Mouse (Mus musculus): Measurements from ENCODE around the gene Myh11. TPM values are rescaled to one million over a fixed set of nuclear protein-coding genes. Genes with fewer than 3 reads are reported as not detected.
"Not testable (repeated sequence)": the region's sequence is repeated elsewhere in the genome, so short reads cannot be mapped to it uniquely, and the experiment has no call there.

The Myh11 gene
- total and polyA plus RNA-seq, 2 experiments: 0.34 to 2.0 TPM

DNA sequence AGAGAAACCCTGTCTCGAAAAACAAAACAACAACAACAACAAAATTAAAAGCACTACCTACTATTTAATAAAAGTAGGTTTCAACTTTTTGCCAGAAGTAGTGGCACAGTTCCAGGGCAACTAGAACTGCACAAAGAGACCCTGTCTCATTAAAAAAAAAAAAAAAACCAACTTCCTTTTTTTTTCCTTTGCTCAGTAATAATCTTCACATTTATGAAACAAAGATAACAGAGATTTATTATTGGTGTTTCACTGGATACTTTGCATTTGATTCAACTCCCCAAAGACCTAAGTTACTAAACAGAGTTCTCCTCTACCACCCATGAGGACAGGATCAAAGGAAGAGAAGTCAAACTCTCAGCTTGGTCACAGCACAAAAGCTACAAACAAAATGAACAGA, 130.2 kb downstream of the Myh11 start:
- no peak overlapping the region for H3K4me3 ChIP-seq (ENCODE audit: insufficient read depth, low read depth, low read length)
- 76% methylated on average over 1 of the region's 1 CpGs for WGBS
- no peak overlapping the region for H3K9ac ChIP-seq (ENCODE audit: low read depth, low read length)
- peaks cover 21% of the 10 kb centered on the region for H3K4me1 ChIP-seq (ENCODE audit: control insufficient read depth, insufficient read depth, low read length)
- no peak overlapping the region for H3K27ac ChIP-seq (replicated peaks; ENCODE audit: insufficient read depth, low read depth, low read length)
- H3K79me2 ChIP-seq (ENCODE audit: control insufficient read depth, insufficient read depth, low read length): peaks cover 13% of the 10 kb centered on the region; the same call in 1 of the 2 replicates
- no peaks in the 10 kb centered on the region for H3K36me3 ChIP-seq (ENCODE audit: control insufficient read depth, insufficient read depth, low read length)
- no peaks in the 10 kb centered on the region for H3K27me3 ChIP-seq (ENCODE audit: control insufficient read depth, insufficient read depth, low read length)
- TF ChIP-seq POLR2A (IDR thresholded peaks at IDR 0.05; ENCODE audit: extremely low read depth, insufficient read depth, low read length): no peak
- TF ChIP-seq CTCF (IDR thresholded peaks at IDR 0.05; ENCODE audit: low read depth, low read length): no peak
- no peak for DNase-seq (ENCODE audit: extremely low read depth, low read depth, low spot score)

- under 1% methylated on average over 10 of the region's 10 CpGs for WGBS
- TF ChIP-seq POLR2A (IDR thresholded peaks at IDR 0.05; ENCODE audit: extremely low read depth, insufficient read depth, low read length): no peak
- peak; percentile 35 for TF ChIP-seq CTCF (IDR thresholded peaks at IDR 0.05; ENCODE audit: low read depth, low read length)
- DNase-seq (ENCODE audit: extremely low read depth, low read depth, low spot score): peak; percentile 77
Observed at GRCm38 (mm10) chr16:14159746-14160131, 131.4 kb downstream of the Myh11 start.

GRCm38 (mm10) chr16:14158936-14159745, 132.0 kb downstream of the Myh11 start:
- Histone ChIP-seq H3K79me2 (ENCODE audit: control insufficient read depth, insufficient read depth, low read length) (peaks cover 11% of the 10 kb centered on the region; the same call in 1 of the 2 replicates), H3K4me1 (ENCODE audit: control insufficient read depth, insufficient read depth, low read length) (peaks cover 29% of the 10 kb centered on the region), H3K36me3 (ENCODE audit: control insufficient read depth, insufficient read depth, low read length) (no peaks in the 10 kb centered on the region), H3K4me3 (ENCODE audit: insufficient read depth, low read depth, low read length) (peak overlapping the region; percentile 72), H3K27ac (replicated peaks; ENCODE audit: insufficient read depth, low read depth, low read length) (peak overlapping the region; percentile 98), H3K27me3 (ENCODE audit: control insufficient read depth, insufficient read depth, low read length) (no peaks in the 10 kb centered on the region), H3K9ac (ENCODE audit: low read depth, low read length) (peak overlapping the region; percentile 81)
- peak; percentile 96 for DNase-seq (ENCODE audit: extremely low read depth, low read depth, low spot score)
- 1% methylated on average over 54 of the region's 58 CpGs for WGBS
- TF ChIP-seq POLR2A (IDR thresholded peaks at IDR 0.05; ENCODE audit: extremely low read depth, insufficient read depth, low read length): peak; percentile 94
- TF ChIP-seq CTCF (IDR thresholded peaks at IDR 0.05; ENCODE audit: low read depth, low read length): no peak

More at GRCm38 (mm10) chr16:14159746-14160131, 131.4 kb downstream of the Myh11 start:
- H3K27me3 ChIP-seq (ENCODE audit: control insufficient read depth, insufficient read depth, low read length): no peaks in the 10 kb centered on the region
- peaks cover 27% of the 10 kb centered on the region for H3K4me1 ChIP-seq (ENCODE audit: control insufficient read depth, insufficient read depth, low read length)
- H3K36me3 ChIP-seq (ENCODE audit: control insufficient read depth, insufficient read depth, low read length): no peaks in the 10 kb centered on the region
- H3K79me2 ChIP-seq (ENCODE audit: control insufficient read depth, insufficient read depth, low read length): peaks cover 9% of the 10 kb centered on the region; the same call in 1 of the 2 replicates
- peak overlapping the region; percentile 98 for H3K27ac ChIP-seq (replicated peaks; ENCODE audit: insufficient read depth, low read depth, low read length)
- peak overlapping the region; percentile 55 for H3K4me3 ChIP-seq (ENCODE audit: insufficient read depth, low read depth, low read length)
- H3K9ac ChIP-seq (ENCODE audit: low read depth, low read length): peak overlapping the region; percentile 81

DNA sequence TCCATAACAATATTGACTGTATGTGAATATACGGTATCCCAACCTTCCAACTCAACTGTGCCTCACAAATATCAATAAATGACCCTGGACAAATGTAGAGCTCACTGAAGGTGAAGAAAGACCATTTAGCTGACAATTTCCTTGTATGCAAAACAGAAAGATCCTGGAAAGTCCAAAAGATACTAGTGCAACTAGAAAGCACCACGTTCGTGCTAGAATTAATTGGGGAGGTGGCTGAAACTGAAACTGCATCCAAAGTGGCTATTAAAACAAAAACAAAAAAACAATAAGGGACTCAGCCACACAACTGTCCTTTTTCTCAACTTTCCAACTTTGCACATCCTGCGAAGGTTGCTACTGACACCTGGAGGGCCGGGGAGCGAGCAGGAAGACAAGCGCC, 132.6 kb downstream of the Myh11 start:
- Histone ChIP-seq H3K27me3 (ENCODE audit: control insufficient read depth, insufficient read depth, low read length) (no peaks in the 10 kb centered on the region), H3K9ac (ENCODE audit: low read depth, low read length) (peak overlapping the region; percentile 74), H3K27ac (replicated peaks; ENCODE audit: insufficient read depth, low read depth, low read length) (peak overlapping the region; percentile 84), H3K4me1 (ENCODE audit: control insufficient read depth, insufficient read depth, low read length) (peaks cover 29% of the 10 kb centered on the region), H3K79me2 (ENCODE audit: control insufficient read depth, insufficient read depth, low read length) (peaks cover 12% of the 10 kb centered on the region; the same call in 1 of the 2 replicates), H3K4me3 (ENCODE audit: insufficient read depth, low read depth, low read length) (peak overlapping the region; percentile 72), H3K36me3 (ENCODE audit: control insufficient read depth, insufficient read depth, low read length) (peaks cover 3% of the 10 kb centered on the region)
- DNase-seq (ENCODE audit: extremely low read depth, low read depth, low spot score): no peak
- WGBS: 2% methylated on average over 7 of the region's 7 CpGs
- TF ChIP-seq CTCF (IDR thresholded peaks at IDR 0.05; ENCODE audit: low read depth, low read length) (peak; percentile 39; the same call in 1 of the 2 replicates), POLR2A (IDR thresholded peaks at IDR 0.05; ENCODE audit: extremely low read depth, insufficient read depth, low read length) (no peak)

- H3K9ac ChIP-seq (ENCODE audit: low read depth, low read length): no peak overlapping the region
- 53% methylated on average over 6 of the region's 6 CpGs for WGBS
- peak; percentile 76 for DNase-seq (ENCODE audit: extremely low read depth, low read depth, low spot score)
- H3K4me3 ChIP-seq (ENCODE audit: insufficient read depth, low read depth, low read length): no peak overlapping the region
- peaks cover 15% of the 10 kb centered on the region for H3K36me3 ChIP-seq (ENCODE audit: control insufficient read depth, insufficient read depth, low read length)
- peak overlapping the region; percentile 88 for H3K27ac ChIP-seq (replicated peaks; ENCODE audit: insufficient read depth, low read depth, low read length)
- peaks cover 11% of the 10 kb centered on the region; the same call in 1 of the 2 replicates for H3K79me2 ChIP-seq (ENCODE audit: control insufficient read depth, insufficient read depth, low read length)
- no peaks in the 10 kb centered on the region for H3K27me3 ChIP-seq (ENCODE audit: control insufficient read depth, insufficient read depth, low read length)
- TF ChIP-seq CTCF (IDR thresholded peaks at IDR 0.05; ENCODE audit: low read depth, low read length): no peak
- no peak for TF ChIP-seq POLR2A (IDR thresholded peaks at IDR 0.05; ENCODE audit: extremely low read depth, insufficient read depth, low read length)
- peaks cover 39% of the 10 kb centered on the region for H3K4me1 ChIP-seq (ENCODE audit: control insufficient read depth, insufficient read depth, low read length)
Observed at GRCm38 (mm10) chr16:14156312-14156711, 134.9 kb downstream of the Myh11 start.

DNA sequence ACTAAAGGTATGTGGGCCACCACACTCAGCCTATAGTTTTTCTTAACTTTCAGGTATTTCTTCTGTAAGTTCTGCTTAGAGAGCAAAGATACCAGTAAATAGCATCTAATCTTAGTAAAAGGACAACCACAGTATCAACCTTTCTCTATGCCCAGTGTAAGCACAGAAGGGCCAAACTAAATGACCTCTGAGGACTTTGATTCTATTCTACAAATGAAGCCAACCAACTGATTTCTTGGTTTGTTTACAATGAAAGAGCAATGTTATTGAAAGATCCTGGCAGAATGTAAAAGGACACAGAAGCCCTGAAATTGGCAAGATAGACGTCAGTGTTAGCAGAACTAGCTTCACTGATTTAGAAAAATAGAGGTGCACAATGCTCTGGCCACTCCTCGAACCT, 135.5 kb downstream of the Myh11 start:
- H3K79me2 ChIP-seq (ENCODE audit: control insufficient read depth, insufficient read depth, low read length): peaks cover 13% of the 10 kb centered on the region; the same call in 1 of the 2 replicates
- 15% methylated on average over 1 of the region's 2 CpGs for WGBS
- H3K4me3 ChIP-seq (ENCODE audit: insufficient read depth, low read depth, low read length); H3K27me3 ChIP-seq (ENCODE audit: control insufficient read depth, insufficient read depth, low read length); H3K9ac ChIP-seq (ENCODE audit: low read depth, low read length): not testable (repeated sequence)
- peaks cover 18% of the 10 kb centered on the region for H3K36me3 ChIP-seq (ENCODE audit: control insufficient read depth, insufficient read depth, low read length)
- H3K27ac ChIP-seq (replicated peaks; ENCODE audit: insufficient read depth, low read depth, low read length): peak overlapping the region; percentile 78
- peak; percentile 99 for DNase-seq (ENCODE audit: extremely low read depth, low read depth, low spot score)
- H3K4me1 ChIP-seq (ENCODE audit: control insufficient read depth, insufficient read depth, low read length): peaks cover 39% of the 10 kb centered on the region
